In genomic region chr4:149401591-149401982, GRCm38 (mm10) we compare ENCODE assay signal across 12 mouse cellular contexts. TPM values are rescaled to one million over a fixed set of nuclear protein-coding genes. Genes with fewer than 3 reads are reported as not detected.
DNase-seq lines count a peak whose midpoint lies in the region; ATAC-seq and TF ChIP-seq lines count a peak whose summit lies in the region.
"Had no signal": no experiment of that assay in that cellular context is flagged by ENCODE, and none has a peak within 500 bp of the region (broad histone marks: within the 10 kb centered on the region; RNA-seq: fewer than 3 reads in every experiment).

No protein-coding gene starts in this region.

- ATAC-seq in forebrain, postnatal 0 days: no peak
- ATAC-seq in heart, embryonic 13.5 days (ENCODE audit: extremely low read depth, insufficient number of reproducible peaks, low FRiP score, low TSS enrichment): no peak
- ATAC-seq in hindbrain, embryonic 14.5 days (ENCODE audit: low FRiP score): no peak
- ATAC-seq in neural tube, embryonic 15.5 days (ENCODE audit: low FRiP score): no peak
- no peak for ATAC-seq in hindbrain, postnatal 0 days

- no peaks in the 10 kb centered on the region for H3K4me1 ChIP-seq in forebrain, postnatal 0 days (ENCODE audit: insufficient read depth)
- H3K4me1 ChIP-seq in forebrain, embryonic 10.5 days: peaks cover 55% of the 10 kb centered on the region
- peaks cover 99% of the 10 kb centered on the region for H3K4me1 ChIP-seq in heart, embryonic 13.5 days
- peaks cover 12% of the 10 kb centered on the region for H3K4me1 ChIP-seq in hindbrain, embryonic 14.5 days (replicated peaks; ENCODE audit: control insufficient read depth, insufficient read depth, low read length)
- peaks cover 38% of the 10 kb centered on the region for H3K4me1 ChIP-seq in neural tube, embryonic 15.5 days
- H3K4me1 ChIP-seq in hindbrain, postnatal 0 days (ENCODE audit: insufficient read depth, low read length): 0 out of 2 replicates have a peak, but pooled peaks cover 3% of the 10 kb centered on the region

- peaks cover 8% of the 10 kb centered on the region; the same call in 1 of the 2 replicates for H3K36me3 ChIP-seq in forebrain, postnatal 0 days (ENCODE audit: insufficient read depth)
- peaks cover 27% of the 10 kb centered on the region for H3K36me3 ChIP-seq in forebrain, embryonic 10.5 days (replicated peaks)
- H3K36me3 ChIP-seq in heart, embryonic 13.5 days: peaks cover 11% of the 10 kb centered on the region
- H3K36me3 ChIP-seq in hindbrain, embryonic 14.5 days (replicated peaks; ENCODE audit: control insufficient read depth, insufficient read depth): peaks cover 17% of the 10 kb centered on the region
- H3K36me3 ChIP-seq in neural tube, embryonic 15.5 days: peaks cover 19% of the 10 kb centered on the region
- no peaks in the 10 kb centered on the region for H3K36me3 ChIP-seq in hindbrain, postnatal 0 days (ENCODE audit: insufficient read depth, low read length)

- DNase-seq in forebrain, postnatal 0 days: no peak
- DNase-seq in forebrain, embryonic 10.5 days (ENCODE audit: extremely low spot score, low spot score): no peak
- DNase-seq in A20 (ENCODE audit: low read depth, low spot score): peak; percentile 52
- DNase-seq in adrenal gland, postnatal 25 days: peak; percentile 54
- DNase-seq in hindbrain, embryonic 14.5 days (ENCODE audit: low spot score): no peak
- no peak for DNase-seq in hindbrain, postnatal 0 days (ENCODE audit: low spot score)
- DNase-seq: kidney, adult 18-20 months; midbrain, embryonic 14.5 days had no signal

- H3K9ac ChIP-seq in forebrain, postnatal 0 days: no peak overlapping the region
- peak overlapping the region; percentile 38; the same call in 1 of the 2 replicates for H3K9ac ChIP-seq in heart, embryonic 13.5 days
- H3K9ac ChIP-seq in hindbrain, embryonic 14.5 days: no peak overlapping the region
- H3K9ac ChIP-seq in neural tube, embryonic 15.5 days (replicated peaks): no peak overlapping the region
- no peak overlapping the region for H3K9ac ChIP-seq in hindbrain, postnatal 0 days (replicated peaks; ENCODE audit: low read length)

- H3K9me3 ChIP-seq in forebrain, postnatal 0 days (ENCODE audit: low read length): no peaks in the 10 kb centered on the region
- H3K9me3 ChIP-seq in forebrain, embryonic 10.5 days: no peaks in the 10 kb centered on the region
- H3K9me3 ChIP-seq in heart, embryonic 13.5 days: no peaks in the 10 kb centered on the region
- no peaks in the 10 kb centered on the region for H3K9me3 ChIP-seq in hindbrain, embryonic 14.5 days (ENCODE audit: control insufficient read depth, low read length)
- no peaks in the 10 kb centered on the region for H3K9me3 ChIP-seq in neural tube, embryonic 15.5 days (replicated peaks)
- H3K9me3 ChIP-seq in hindbrain, postnatal 0 days (ENCODE audit: low read length): no peaks in the 10 kb centered on the region

- H3K27ac ChIP-seq in forebrain, postnatal 0 days (ENCODE audit: low read depth, low read length): peak overlapping the region; percentile 3; the same call in 1 of the 2 replicates
- no peak overlapping the region for H3K27ac ChIP-seq in forebrain, embryonic 10.5 days
- H3K27ac ChIP-seq in heart, embryonic 13.5 days (replicated peaks): peak overlapping the region; percentile 65
- H3K27ac ChIP-seq in hindbrain, embryonic 14.5 days: no peak overlapping the region
- H3K27ac ChIP-seq in neural tube, embryonic 15.5 days (replicated peaks): no peak overlapping the region
- no peak overlapping the region for H3K27ac ChIP-seq in hindbrain, postnatal 0 days
- H3K27ac ChIP-seq: left cerebral cortex, adult 2 months had no signal

- no peak for TF ChIP-seq CTCF in forebrain, postnatal 0 days (IDR thresholded peaks at IDR 0.05; ENCODE audit: low read depth)
- TF ChIP-seq CTCF in hindbrain, postnatal 0 days (IDR thresholded peaks at IDR 0.05; ENCODE audit: low read depth): no peak

- no peak overlapping the region for H3K4me3 ChIP-seq in forebrain, postnatal 0 days (ENCODE audit: low read depth, low read length)
- no peak overlapping the region for H3K4me3 ChIP-seq in forebrain, embryonic 10.5 days
- no peak overlapping the region for H3K4me3 ChIP-seq in heart, embryonic 13.5 days
- H3K4me3 ChIP-seq in hindbrain, embryonic 14.5 days (replicated peaks; ENCODE audit: low read length): no peak overlapping the region
- H3K4me3 ChIP-seq in neural tube, embryonic 15.5 days (replicated peaks): no peak overlapping the region
- no peak overlapping the region for H3K4me3 ChIP-seq in hindbrain, postnatal 0 days (ENCODE audit: low read length)
- H3K4me3 ChIP-seq: left cerebral cortex, adult 2 months had no signal

- WGBS in forebrain, postnatal 0 days: 67% methylated on average over 8 of the region's 8 CpGs
- 90% methylated on average over 8 of the region's 8 CpGs for WGBS in forebrain, embryonic 10.5 days
- WGBS in heart, embryonic 13.5 days: 35% methylated on average over 8 of the region's 8 CpGs
- WGBS in hindbrain, embryonic 14.5 days: 86% methylated on average over 8 of the region's 8 CpGs
- 82% methylated on average over 8 of the region's 8 CpGs for WGBS in neural tube, embryonic 15.5 days
- 72% methylated on average over 8 of the region's 8 CpGs for WGBS in hindbrain, postnatal 0 days

- no peak overlapping the region for H3K4me2 ChIP-seq in forebrain, postnatal 0 days (ENCODE audit: low read depth)
- H3K4me2 ChIP-seq in heart, embryonic 13.5 days: peak overlapping the region; percentile 9; the same call in 1 of the 2 replicates
- H3K4me2 ChIP-seq in hindbrain, embryonic 14.5 days (replicated peaks): no peak overlapping the region
- no peak overlapping the region for H3K4me2 ChIP-seq in neural tube, embryonic 15.5 days
- H3K4me2 ChIP-seq in hindbrain, postnatal 0 days (ENCODE audit: low read depth, low read length): no peak overlapping the region

- H3K27me3 ChIP-seq in forebrain, postnatal 0 days (ENCODE audit: insufficient read depth, low read length): no peaks in the 10 kb centered on the region
- H3K27me3 ChIP-seq in forebrain, embryonic 10.5 days (ENCODE audit: poor library complexity, severe bottlenecking): no peaks in the 10 kb centered on the region
- H3K27me3 ChIP-seq in heart, embryonic 13.5 days (replicated peaks): no peaks in the 10 kb centered on the region
- no peaks in the 10 kb centered on the region for H3K27me3 ChIP-seq in hindbrain, embryonic 14.5 days (ENCODE audit: control insufficient read depth, insufficient read depth, low read length)
- H3K27me3 ChIP-seq in neural tube, embryonic 15.5 days (replicated peaks): no peaks in the 10 kb centered on the region
- no peaks in the 10 kb centered on the region for H3K27me3 ChIP-seq in hindbrain, postnatal 0 days (ENCODE audit: insufficient read depth, low read length)

RNA-seq across cellular contexts. Expression of gene Ube4b, which starts 25.0 kb away (rescaled TPM):
- 81.0 and 93.3 TPM in 2 replicates for total RNA-seq in forebrain, postnatal 0 days (2014; rRNA removed)
- 41.0 and 47.6 TPM in 2 replicates for polyA plus RNA-seq in forebrain, postnatal 0 days (2015; fragmentation: Nextera tagmentation; extraction: Ambion mirVana)
- polyA plus RNA-seq in forebrain, embryonic 10.5 days (2016; fragmentation: Nextera tagmentation; extraction: Ambion mirVana): 61.8 and 64.6 TPM in 2 replicates
- total RNA-seq in adrenal gland, postnatal 25 days (2021): 105 and 111 TPM in 2 replicates
- polyA plus RNA-seq in heart, embryonic 13.5 days (2015; fragmentation: Nextera tagmentation; extraction: Ambion mirVana): 29.9 and 32.3 TPM in 2 replicates
- polyA plus RNA-seq in hindbrain, embryonic 14.5 days (2014; fragmentation: Nextera tagmentation; extraction: Ambion mirVana): 53.8 and 55.3 TPM in 2 replicates
- polyA plus RNA-seq in neural tube, embryonic 15.5 days (2015; fragmentation: Nextera tagmentation; extraction: Ambion mirVana): 50.4 and 54.5 TPM in 2 replicates
- 81.6 and 117 TPM in 2 replicates for total RNA-seq in hindbrain, postnatal 0 days (2014; rRNA removed)
- polyA plus RNA-seq in hindbrain, postnatal 0 days (2015; fragmentation: Nextera tagmentation; extraction: Ambion mirVana): 44.3 and 48.1 TPM in 2 replicates

RNA-seq across cellular contexts. Expression of gene Rbp7, which starts 53.2 kb away (rescaled TPM):
- not detected in 2 replicates for total RNA-seq in forebrain, postnatal 0 days (2014; rRNA removed)
- 0.30 and 0.49 TPM in 2 replicates for polyA plus RNA-seq in forebrain, postnatal 0 days (2015; fragmentation: Nextera tagmentation; extraction: Ambion mirVana)
- not detected in 2 replicates for polyA plus RNA-seq in forebrain, embryonic 10.5 days (2016; fragmentation: Nextera tagmentation; extraction: Ambion mirVana)
- total RNA-seq in adrenal gland, postnatal 25 days (2021): 7.0 and 13.4 TPM in 2 replicates
- 3.6 and 3.9 TPM in 2 replicates for polyA plus RNA-seq in heart, embryonic 13.5 days (2015; fragmentation: Nextera tagmentation; extraction: Ambion mirVana)
- polyA plus RNA-seq in hindbrain, embryonic 14.5 days (2014; fragmentation: Nextera tagmentation; extraction: Ambion mirVana): not detected in 2 replicates
- polyA plus RNA-seq in neural tube, embryonic 15.5 days (2015; fragmentation: Nextera tagmentation; extraction: Ambion mirVana): 1.1 TPM in 1 of 2 replicates, not detected in the other
- not detected in 2 replicates for total RNA-seq in hindbrain, postnatal 0 days (2014; rRNA removed)
- polyA plus RNA-seq in hindbrain, postnatal 0 days (2015; fragmentation: Nextera tagmentation; extraction: Ambion mirVana): 0.34 TPM in 1 of 2 replicates, not detected in the other
- total RNA-seq: left cerebral cortex, adult 2 months had no signal
- polyA plus RNA-seq: brain, embryonic 14.5 days had no signal

Comparison
In these comparisons a context has a peak if more than half of its experiments do, and no peak if none do; other contexts are left out.
1. H3K27ac ChIP-seq: peak in forebrain, postnatal 0 days (single experiment) and heart, embryonic 13.5 days (single experiment); none in forebrain, embryonic 10.5 days (single experiment), hindbrain, embryonic 14.5 days (single experiment), neural tube, embryonic 15.5 days (single experiment) and hindbrain, postnatal 0 days (single experiment).
2. DNase-seq: peak in A20 (single experiment) and adrenal gland, postnatal 25 days (single experiment); none in forebrain, postnatal 0 days (single experiment), forebrain, embryonic 10.5 days (single experiment), hindbrain, embryonic 14.5 days (single experiment) and hindbrain, postnatal 0 days (single experiment).